Mouse (Mus musculus): ENCODE data around the gene Radil.
A peak's percentile ranks its signal among the peaks of the same experiment; 100 is the strongest.

The Radil gene

DNA sequence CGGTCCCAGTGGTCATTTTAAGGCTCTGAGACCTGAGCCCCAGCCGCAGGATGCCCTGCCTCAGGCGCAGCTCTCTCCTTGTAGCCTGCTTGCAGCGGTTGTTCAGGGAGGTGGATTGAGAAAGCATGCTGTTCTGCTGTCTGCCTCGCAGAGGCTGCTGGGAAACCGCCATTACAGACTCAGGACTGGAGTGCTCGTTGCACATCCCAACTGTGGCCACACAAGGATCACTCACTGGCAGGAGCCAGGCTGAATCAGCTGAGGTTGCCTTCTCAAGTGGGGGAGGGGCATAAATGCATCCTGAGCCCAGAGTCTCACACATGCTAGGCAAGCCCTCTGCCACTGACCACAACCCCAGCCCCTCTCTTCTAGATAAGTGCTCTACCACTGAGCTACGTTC lies 105.2 kb downstream of the Radil start:
- DNase-seq (ENCODE audit: low read depth), result no peak

GRCm38 (mm10) chr5:142444791-142445531 lies 105.9 kb downstream of the Radil start:
- DNase-seq (ENCODE audit: low read depth), result peak; percentile 50

- no peak for DNase-seq (ENCODE audit: low read depth)
These were observed 106.9 kb downstream of the Radil start for GRCm38 (mm10) chr5:142443994-142444393.

DNA sequence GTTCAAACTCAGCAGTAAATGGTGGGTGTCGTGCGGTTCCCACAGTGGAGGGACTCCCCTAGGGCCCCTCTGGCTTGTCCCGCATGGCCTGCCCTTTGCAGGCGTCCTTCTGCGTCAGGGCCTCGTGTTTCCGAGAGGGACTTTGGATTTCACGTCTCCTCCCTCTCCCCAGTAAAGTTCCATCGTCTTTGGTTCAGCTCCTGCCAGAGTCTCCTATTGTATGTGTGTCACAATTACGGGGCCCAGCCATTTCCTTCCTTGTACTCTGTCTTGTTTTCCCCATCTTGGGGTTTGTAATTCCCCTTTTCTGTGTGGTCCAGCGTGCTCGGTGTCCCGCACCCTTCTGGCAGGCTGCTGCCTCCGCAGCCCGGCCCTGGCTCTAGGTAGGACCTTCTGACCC lies 107.4 kb downstream of the Radil start:
- DNase-seq (ENCODE audit: low read depth), result no peak

DNA sequence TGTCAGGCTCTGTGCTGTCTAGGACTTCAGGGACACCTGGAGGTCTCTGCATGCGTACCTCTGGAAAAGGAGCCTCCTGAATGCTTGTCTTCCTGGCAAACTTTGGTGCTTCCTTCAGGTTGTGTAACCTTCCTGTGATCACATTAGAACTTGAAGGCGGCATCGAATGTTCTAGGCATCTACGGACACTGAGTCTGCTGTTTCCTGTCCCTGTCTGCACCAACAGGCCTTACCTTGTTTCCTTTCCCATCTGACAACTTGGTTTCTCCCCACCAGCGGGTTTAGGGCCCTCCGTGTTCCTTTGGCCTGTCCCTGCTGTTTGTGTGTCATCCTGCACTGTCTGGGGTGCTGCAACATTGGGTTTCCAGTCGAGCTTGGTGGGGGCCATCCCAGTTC lies 108.9 kb downstream of the Radil start:
- no peak for DNase-seq (ENCODE audit: low read depth)

GRCm38 (mm10) chr5:142441332-142442044 lies 109.4 kb downstream of the Radil start:
- no peak for DNase-seq (ENCODE audit: low read depth)

GRCm38 (mm10) chr5:142440451-142441147 lies 110.3 kb downstream of the Radil start:
- peak; percentile 92 for DNase-seq (ENCODE audit: low read depth)

DNA sequence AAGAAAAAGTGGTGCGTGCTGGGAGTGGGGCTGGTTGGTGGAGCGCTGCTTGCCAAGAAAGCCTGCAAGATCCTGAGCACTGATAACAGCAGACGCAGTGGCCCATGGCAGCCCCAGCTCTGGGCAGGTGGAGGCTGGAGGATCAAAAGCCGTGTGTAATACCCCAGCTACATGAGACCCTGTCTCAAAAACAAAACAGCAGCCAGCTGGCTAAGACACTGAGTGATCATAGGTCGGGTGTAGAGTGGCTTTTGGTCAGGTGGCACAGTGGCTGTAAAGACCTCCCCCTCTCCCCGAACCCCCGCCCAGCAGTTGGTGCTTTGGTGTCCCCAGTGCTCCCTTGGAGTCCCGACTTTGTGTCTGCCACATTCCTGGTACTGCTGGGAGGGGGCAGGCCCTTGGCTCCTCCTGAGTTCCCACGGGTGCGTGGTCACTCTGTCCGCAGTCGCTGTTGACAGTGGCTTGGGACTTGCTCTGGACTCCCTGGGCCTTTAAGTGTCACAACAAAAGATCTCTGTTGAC lies 110.9 kb downstream of the Radil start:
- DNase-seq (ENCODE audit: low read depth), result no peak

GRCm38 (mm10) chr5:142438380-142438938 lies 112.4 kb downstream of the Radil start:
- no peak for DNase-seq (ENCODE audit: low read depth)

DNA sequence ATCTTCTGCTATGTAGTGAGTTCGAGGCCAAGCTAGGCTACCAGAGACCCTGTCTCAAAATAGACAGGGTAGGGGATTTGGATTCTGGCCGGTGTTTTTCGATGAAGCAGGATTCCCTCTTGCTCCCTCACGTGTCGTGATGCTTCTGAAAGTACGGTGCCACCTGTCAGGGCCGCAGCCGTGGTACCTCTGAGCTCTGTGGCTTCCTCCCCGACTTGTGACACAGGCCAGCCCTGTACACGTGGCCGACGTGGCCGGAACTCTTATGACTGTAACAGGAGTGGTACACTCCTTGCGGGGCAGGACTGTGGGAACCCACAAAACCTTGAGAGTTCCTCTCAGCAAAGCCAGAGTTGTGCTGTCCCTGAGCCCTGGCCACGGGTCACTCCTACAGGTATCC lies 115.2 kb downstream of the Radil start:
- DNase-seq (ENCODE audit: low read depth), result no peak
